Mouse (Mus musculus): Measurements from ENCODE around the gene Hs1bp3. TPM values are rescaled to one million over a fixed set of nuclear protein-coding genes. Genes with fewer than 3 reads are reported as not detected.

Hs1bp3 gene
- polyA plus RNA-seq, 1 experiment from 2014 or later: 9.8 TPM

GRCm38 (mm10) chr12:8289099-8289498, 24.1 kb upstream of the Hs1bp3 start:
- Histone ChIP-seq H3K36me3 (ENCODE audit: control insufficient read depth, insufficient read depth, low read length) (peaks cover 3% of the 10 kb centered on the region; the same call in 1 of the 2 replicates), H3K9ac (ENCODE audit: low read depth, low read length) (no peak overlapping the region), H3K4me2 (no peak overlapping the region), H3K4me1 (ENCODE audit: control insufficient read depth, insufficient read depth, low read length) (no peaks in the 10 kb centered on the region), H3K27me3 (ENCODE audit: control insufficient read depth, insufficient read depth, low read length) (no peaks in the 10 kb centered on the region), H3K27ac (ENCODE audit: low read depth, low read length) (no peak overlapping the region), H3K9me3 (replicated peaks; ENCODE audit: control insufficient read depth, low read length) (no peaks in the 10 kb centered on the region), H3K4me3 (ENCODE audit: low read depth, low read length) (no peak overlapping the region)
- ATAC-seq (replicated peaks; ENCODE audit: insufficient number of reproducible peaks, low FRiP score, low TSS enrichment): no peak
- 86% methylated on average over 6 of the region's 6 CpGs for WGBS (ENCODE audit: insufficient replicate concordance)

- Histone ChIP-seq H3K9ac (ENCODE audit: low read depth, low read length) (no peak overlapping the region), H3K27ac (ENCODE audit: low read depth, low read length) (no peak overlapping the region), H3K36me3 (ENCODE audit: control insufficient read depth, insufficient read depth, low read length) (peaks cover 3% of the 10 kb centered on the region; the same call in 1 of the 2 replicates), H3K27me3 (ENCODE audit: control insufficient read depth, insufficient read depth, low read length) (peaks cover under 1% of the 10 kb centered on the region; the same call in 1 of the 2 replicates), H3K4me3 (ENCODE audit: low read depth, low read length) (no peak overlapping the region), H3K4me2 (no peak overlapping the region), H3K4me1 (ENCODE audit: control insufficient read depth, insufficient read depth, low read length) (no peaks in the 10 kb centered on the region), H3K9me3 (replicated peaks; ENCODE audit: control insufficient read depth, low read length) (no peaks in the 10 kb centered on the region)
- ATAC-seq (replicated peaks; ENCODE audit: insufficient number of reproducible peaks, low FRiP score, low TSS enrichment): no peak
- 89% methylated on average over 8 of the region's 8 CpGs for WGBS (ENCODE audit: insufficient replicate concordance)
Measured at GRCm38 (mm10) chr12:8289499-8289898, 23.7 kb upstream of the Hs1bp3 start.

DNA sequence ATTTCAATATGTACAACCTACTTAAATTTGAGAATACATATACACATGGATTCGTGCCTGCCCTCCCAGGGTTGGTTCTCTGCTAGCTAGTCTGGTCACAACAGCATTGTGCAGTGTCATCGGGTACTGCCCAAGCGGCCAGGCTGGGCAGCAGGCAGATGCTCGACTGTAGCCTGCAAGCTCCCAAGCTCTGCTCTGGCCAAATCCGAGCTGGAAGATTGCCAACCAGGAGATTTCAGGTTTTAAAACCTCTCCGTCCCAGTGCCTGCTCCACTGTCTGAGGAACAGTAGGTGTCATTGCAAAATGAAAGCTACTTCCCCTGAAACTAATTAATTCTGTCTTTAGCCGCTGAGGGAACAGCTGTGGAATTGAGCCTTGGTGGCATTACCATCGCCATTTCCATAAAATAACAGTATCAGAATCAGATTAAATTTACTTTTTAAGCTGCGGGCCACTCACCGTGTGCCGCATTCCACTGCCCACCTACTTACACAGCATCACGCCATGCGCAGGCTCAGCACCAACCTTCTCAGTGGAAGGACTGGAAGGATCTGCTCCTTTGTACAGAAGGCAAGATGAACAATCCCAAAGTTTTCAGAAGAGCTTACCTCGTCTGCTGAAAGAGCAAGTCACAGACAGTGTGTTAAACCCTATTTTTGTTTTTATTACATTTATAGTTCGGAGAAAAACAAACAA, 21.9 kb upstream of the Hs1bp3 start:
- no peaks in the 10 kb centered on the region for H3K4me1 ChIP-seq (ENCODE audit: control insufficient read depth, insufficient read depth, low read length)
- no peak for ATAC-seq (replicated peaks; ENCODE audit: insufficient number of reproducible peaks, low FRiP score, low TSS enrichment)
- H3K27ac ChIP-seq (ENCODE audit: low read depth, low read length): no peak overlapping the region
- 67% methylated on average over 15 of the region's 15 CpGs for WGBS (ENCODE audit: insufficient replicate concordance)
- no peak overlapping the region for H3K9ac ChIP-seq (ENCODE audit: low read depth, low read length)
- H3K27me3 ChIP-seq (ENCODE audit: control insufficient read depth, insufficient read depth, low read length): peaks cover 14% of the 10 kb centered on the region
- H3K36me3 ChIP-seq (ENCODE audit: control insufficient read depth, insufficient read depth, low read length): peaks cover 3% of the 10 kb centered on the region; the same call in 1 of the 2 replicates
- no peak overlapping the region for H3K4me3 ChIP-seq (ENCODE audit: low read depth, low read length)
- no peak overlapping the region for H3K4me2 ChIP-seq
- H3K9me3 ChIP-seq (replicated peaks; ENCODE audit: control insufficient read depth, low read length): no peaks in the 10 kb centered on the region

GRCm38 (mm10) chr12:8295307-8295913, 17.8 kb upstream of the Hs1bp3 start:
- no peak overlapping the region for H3K9ac ChIP-seq (ENCODE audit: low read depth, low read length)
- no peak overlapping the region for H3K4me3 ChIP-seq (ENCODE audit: low read depth, low read length)
- no peak overlapping the region for H3K27ac ChIP-seq (ENCODE audit: low read depth, low read length)
- peaks cover 53% of the 10 kb centered on the region for H3K27me3 ChIP-seq (ENCODE audit: control insufficient read depth, insufficient read depth, low read length)
- 59% methylated on average over 6 of the region's 6 CpGs for WGBS (ENCODE audit: insufficient replicate concordance)
- peaks cover 7% of the 10 kb centered on the region; the same call in 1 of the 2 replicates for H3K4me1 ChIP-seq (ENCODE audit: control insufficient read depth, insufficient read depth, low read length)
- no peak for ATAC-seq (replicated peaks; ENCODE audit: insufficient number of reproducible peaks, low FRiP score, low TSS enrichment)
- H3K9me3 ChIP-seq (replicated peaks; ENCODE audit: control insufficient read depth, low read length): no peaks in the 10 kb centered on the region
- H3K36me3 ChIP-seq (ENCODE audit: control insufficient read depth, insufficient read depth, low read length): no peaks in the 10 kb centered on the region
- no peak overlapping the region for H3K4me2 ChIP-seq

- Histone ChIP-seq H3K4me2 (no peak overlapping the region), H3K4me3 (ENCODE audit: low read depth, low read length) (no peak overlapping the region), H3K9ac (ENCODE audit: low read depth, low read length) (no peak overlapping the region), H3K9me3 (replicated peaks; ENCODE audit: control insufficient read depth, low read length) (no peaks in the 10 kb centered on the region), H3K4me1 (ENCODE audit: control insufficient read depth, insufficient read depth, low read length) (peaks cover 7% of the 10 kb centered on the region; the same call in 1 of the 2 replicates), H3K27me3 (ENCODE audit: control insufficient read depth, insufficient read depth, low read length) (peaks cover 60% of the 10 kb centered on the region), H3K27ac (ENCODE audit: low read depth, low read length) (no peak overlapping the region), H3K36me3 (ENCODE audit: control insufficient read depth, insufficient read depth, low read length) (no peaks in the 10 kb centered on the region)
- 70% methylated on average over 2 of the region's 2 CpGs for WGBS (ENCODE audit: insufficient replicate concordance)
- no peak for ATAC-seq (replicated peaks; ENCODE audit: insufficient number of reproducible peaks, low FRiP score, low TSS enrichment)
Measured at GRCm38 (mm10) chr12:8296154-8296553, 17.1 kb upstream of the Hs1bp3 start.

DNA sequence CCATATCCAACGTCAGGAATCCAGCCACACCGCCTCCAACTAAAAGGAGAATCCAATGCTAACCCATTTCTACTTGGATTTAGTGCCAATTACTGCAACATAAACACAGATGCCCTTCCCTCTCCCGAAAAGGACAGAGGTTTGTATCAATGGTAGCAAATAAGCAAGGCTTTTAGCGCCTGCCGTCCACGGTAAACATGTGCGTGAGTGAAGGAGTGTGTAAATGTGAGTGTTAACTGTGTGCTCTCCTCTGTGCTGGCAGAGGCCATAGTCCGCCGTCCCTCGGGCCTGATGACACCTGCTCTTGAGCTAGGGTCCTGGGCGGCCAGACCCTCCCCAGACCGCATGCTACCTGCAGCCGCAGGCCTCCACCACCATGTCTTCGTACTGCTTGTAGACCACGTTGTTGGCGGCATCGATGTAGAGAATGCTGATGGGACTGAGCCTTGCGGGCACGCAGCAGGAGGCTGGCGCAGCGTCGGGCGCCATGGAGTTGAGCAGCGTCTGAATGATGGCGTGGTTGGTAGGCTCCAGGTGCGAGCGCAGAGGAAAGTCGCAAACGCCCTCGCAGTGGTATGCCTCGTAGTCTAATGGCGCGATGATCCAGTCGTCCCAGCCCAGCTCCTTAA, 15.5 kb upstream of the Hs1bp3 start:
- peaks cover 15% of the 10 kb centered on the region for H3K4me1 ChIP-seq (ENCODE audit: control insufficient read depth, insufficient read depth, low read length)
- no peak overlapping the region; the same call in 1 of the 2 replicates for H3K9ac ChIP-seq (ENCODE audit: low read depth, low read length)
- ATAC-seq (replicated peaks; ENCODE audit: insufficient number of reproducible peaks, low FRiP score, low TSS enrichment): no peak
- H3K4me3 ChIP-seq (ENCODE audit: low read depth, low read length): peak overlapping the region; percentile 53
- WGBS (ENCODE audit: insufficient replicate concordance): 9% methylated on average over 34 of the region's 34 CpGs
- H3K36me3 ChIP-seq (ENCODE audit: control insufficient read depth, insufficient read depth, low read length): no peaks in the 10 kb centered on the region
- H3K9me3 ChIP-seq (replicated peaks; ENCODE audit: control insufficient read depth, low read length): no peaks in the 10 kb centered on the region
- peak overlapping the region; percentile 80 for H3K4me2 ChIP-seq
- H3K27me3 ChIP-seq (ENCODE audit: control insufficient read depth, insufficient read depth, low read length): peaks cover 76% of the 10 kb centered on the region
- no peak overlapping the region for H3K27ac ChIP-seq (ENCODE audit: low read depth, low read length)

GRCm38 (mm10) chr12:8298361-8299142, 14.7 kb upstream of the Hs1bp3 start:
- Histone ChIP-seq H3K27ac (ENCODE audit: low read depth, low read length) (no peak overlapping the region), H3K36me3 (ENCODE audit: control insufficient read depth, insufficient read depth, low read length) (no peaks in the 10 kb centered on the region), H3K27me3 (ENCODE audit: control insufficient read depth, insufficient read depth, low read length) (peaks cover 84% of the 10 kb centered on the region), H3K4me1 (ENCODE audit: control insufficient read depth, insufficient read depth, low read length) (peaks cover 15% of the 10 kb centered on the region), H3K4me3 (ENCODE audit: low read depth, low read length) (peak overlapping the region; percentile 53), H3K9me3 (replicated peaks; ENCODE audit: control insufficient read depth, low read length) (no peaks in the 10 kb centered on the region), H3K4me2 (peak overlapping the region; percentile 80), H3K9ac (ENCODE audit: low read depth, low read length) (peak overlapping the region; percentile 43; the same call in 1 of the 2 replicates)
- WGBS (ENCODE audit: insufficient replicate concordance): 2% methylated on average over 63 of the region's 85 CpGs
- ATAC-seq (replicated peaks; ENCODE audit: insufficient number of reproducible peaks, low FRiP score, low TSS enrichment): 0 out of 2 replicates have a peak, but pooled peaks have one; percentile 24
